Mouse (Mus musculus): Measurements from ENCODE around the gene 6030458C11Rik.

DNA sequence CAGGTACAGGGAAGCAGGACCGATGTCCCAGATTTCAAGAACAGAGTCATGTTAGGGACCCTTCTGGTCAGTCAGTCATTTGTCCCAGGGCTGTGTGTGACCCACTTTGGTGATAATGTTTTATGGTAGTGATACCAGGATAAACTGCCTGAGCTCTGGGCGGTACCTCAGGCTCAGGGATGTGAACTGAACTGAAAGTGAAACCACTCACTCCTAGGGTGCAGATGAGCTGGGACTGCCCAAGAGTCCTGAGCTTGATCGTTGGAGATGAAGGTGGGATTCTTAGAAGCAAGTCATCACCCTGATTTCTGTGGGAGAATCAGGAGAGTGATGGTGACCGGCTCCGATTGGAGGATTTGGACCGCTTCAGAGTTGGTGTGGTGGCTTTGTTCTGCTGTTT, 32.3 kb upstream of the 6030458C11Rik start:
- TF ChIP-seq CTCF (IDR thresholded peaks at IDR 0.05; ENCODE audit: extremely low read depth, insufficient read length, insufficient replicate concordance, low read depth, low read length): no peak
- TF ChIP-seq POLR2A (IDR thresholded peaks at IDR 0.05; ENCODE audit: low read depth, low read length): no peak

All from small intestine, adult 2 months (tissue).